In genomic region chr7:97622676-97623075, GRCm38 (mm10) we compare ENCODE assay signal across 22 mouse cellular contexts. TPM values are rescaled to one million over a fixed set of nuclear protein-coding genes. Genes with fewer than 3 reads are reported as not detected.
A peak's percentile ranks its signal among the peaks of the same experiment; 100 is the strongest.
DNase-seq lines count a peak whose midpoint lies in the region; ATAC-seq and TF ChIP-seq lines count a peak whose summit lies in the region.
"Had no signal": no experiment of that assay in that cellular context is flagged by ENCODE, and none has a peak within 500 bp of the region (broad histone marks: within the 10 kb centered on the region; RNA-seq: fewer than 3 reads in every experiment).

No protein-coding gene starts in this region.

- H3K4me1 ChIP-seq in kidney, adult 2 months (ENCODE audit: control insufficient read depth, insufficient read depth, low read length): peaks cover 36% of the 10 kb centered on the region
- H3K4me1 ChIP-seq in kidney, embryonic 16.5 days (ENCODE audit: insufficient read depth, low read length): no peaks in the 10 kb centered on the region
- H3K4me1 ChIP-seq in kidney, embryonic 15.5 days: 0 out of 2 replicates have a peak, but pooled peaks cover 3% of the 10 kb centered on the region
- peaks cover 18% of the 10 kb centered on the region for H3K4me1 ChIP-seq in liver, adult 2 months (ENCODE audit: control insufficient read depth, insufficient read depth, low read length)
- H3K4me1 ChIP-seq in liver, embryonic 12.5 days: no peaks in the 10 kb centered on the region

- no peak overlapping the region for H3K27ac ChIP-seq in kidney, adult 2 months (ENCODE audit: insufficient read depth, low read depth, low read length)
- H3K27ac ChIP-seq in kidney, embryonic 16.5 days (ENCODE audit: low read length): no peak overlapping the region
- H3K27ac ChIP-seq in kidney, embryonic 15.5 days: no peak overlapping the region
- H3K27ac ChIP-seq in liver, adult 2 months (replicated peaks; ENCODE audit: insufficient read depth, low read depth, low read length): no peak overlapping the region
- H3K27ac ChIP-seq in liver, embryonic 12.5 days: no peak overlapping the region

- H3K36me3 ChIP-seq in kidney, adult 2 months (ENCODE audit: control insufficient read depth, insufficient read depth, low read length): no peaks in the 10 kb centered on the region
- 0 out of 2 replicates have a peak, but pooled peaks cover 5% of the 10 kb centered on the region for H3K36me3 ChIP-seq in kidney, embryonic 16.5 days (ENCODE audit: insufficient read depth, low read length)
- H3K36me3 ChIP-seq in kidney, embryonic 15.5 days: peaks cover 14% of the 10 kb centered on the region
- peaks cover 4% of the 10 kb centered on the region for H3K36me3 ChIP-seq in liver, adult 2 months (ENCODE audit: control insufficient read depth, insufficient read depth, low read length)
- H3K36me3 ChIP-seq in liver, embryonic 12.5 days: peaks cover 13% of the 10 kb centered on the region

- no peak for TF ChIP-seq CTCF in kidney, adult 2 months (conservative IDR thresholded peaks at IDR 0.05; ENCODE audit: insufficient read depth, insufficient read length, low read depth, low read length)
- no peak for TF ChIP-seq CTCF in liver, adult 2 months (IDR thresholded peaks at IDR 0.05; ENCODE audit: low read depth, low read length)

- no peak overlapping the region for H3K9ac ChIP-seq in kidney, embryonic 16.5 days (replicated peaks; ENCODE audit: low read length)
- no peak overlapping the region for H3K9ac ChIP-seq in kidney, embryonic 15.5 days
- no peak overlapping the region for H3K9ac ChIP-seq in liver, adult 2 months (ENCODE audit: low read depth, low read length)
- H3K9ac ChIP-seq in liver, embryonic 12.5 days: no peak overlapping the region

- DNase-seq in kidney, adult 2 months: peak; percentile 77
- peak; percentile 73 for DNase-seq in kidney, adult 9 months
- DNase-seq in kidney, postnatal 25 days: no peak
- peak; percentile 27 for DNase-seq in kidney, postnatal 14 days
- DNase-seq in liver, adult 2 months (ENCODE audit: extremely low read depth, low read depth, low spot score): peak; percentile 93
- DNase-seq: adrenal gland, adult 2 months; adrenal gland, adult 8-10 months; adrenal gland, postnatal 10 days; adrenal gland, postnatal 14 days; adrenal gland, postnatal 25 days; adrenal gland, postnatal 36 days; B cell, adult 2 months; cerebellum, adult 11 months; cerebellum, adult 11-12 months had no signal

- H3K9me3 ChIP-seq in kidney, embryonic 16.5 days (ENCODE audit: low read length): no peaks in the 10 kb centered on the region
- H3K9me3 ChIP-seq in kidney, embryonic 15.5 days (replicated peaks): no peaks in the 10 kb centered on the region
- no peaks in the 10 kb centered on the region for H3K9me3 ChIP-seq in liver, embryonic 12.5 days (replicated peaks)
- H3K9me3 ChIP-seq: G1E had no signal

- H3K79me2 ChIP-seq in liver, adult 2 months (ENCODE audit: control insufficient read depth, insufficient read depth, low read length): peaks cover 24% of the 10 kb centered on the region

- WGBS in kidney, adult 2 months: 42% methylated on average over 1 of the region's 1 CpGs
- WGBS in kidney, embryonic 16.5 days: 66% methylated on average over 1 of the region's 1 CpGs
- WGBS in kidney, embryonic 15.5 days: 81% methylated on average over 1 of the region's 1 CpGs
- WGBS in liver, adult 2 months: 33% methylated on average over 1 of the region's 1 CpGs
- WGBS in liver, embryonic 12.5 days (ENCODE audit: insufficient replicate concordance): 78% methylated on average over 1 of the region's 1 CpGs

- H3K4me3 ChIP-seq in kidney, adult 2 months (ENCODE audit: insufficient read depth, low read depth, low read length): no peak overlapping the region
- no peak overlapping the region for H3K4me3 ChIP-seq in kidney, embryonic 16.5 days (ENCODE audit: low read length)
- no peak overlapping the region for H3K4me3 ChIP-seq in kidney, embryonic 15.5 days (replicated peaks)
- H3K4me3 ChIP-seq in liver, adult 2 months (ENCODE audit: insufficient read depth, low read depth, low read length): no peak overlapping the region
- H3K4me3 ChIP-seq in liver, embryonic 12.5 days: no peak overlapping the region

- TF ChIP-seq POLR2A in kidney, adult 2 months (IDR thresholded peaks at IDR 0.05; ENCODE audit: low read depth, low read length): no peak
- no peak for TF ChIP-seq POLR2A in liver, adult 2 months (IDR thresholded peaks at IDR 0.05; ENCODE audit: extremely low read depth, insufficient read depth, low read length)

- H3K4me2 ChIP-seq in kidney, embryonic 16.5 days (replicated peaks; ENCODE audit: low read depth, low read length): no peak overlapping the region
- no peak overlapping the region for H3K4me2 ChIP-seq in kidney, embryonic 15.5 days
- H3K4me2 ChIP-seq in liver, embryonic 12.5 days: no peak overlapping the region

- no peaks in the 10 kb centered on the region for H3K27me3 ChIP-seq in kidney, adult 2 months (replicated peaks; ENCODE audit: control insufficient read depth, insufficient read depth, low read length)
- H3K27me3 ChIP-seq in kidney, embryonic 16.5 days (ENCODE audit: insufficient read depth, low read length): no peaks in the 10 kb centered on the region
- no peaks in the 10 kb centered on the region for H3K27me3 ChIP-seq in kidney, embryonic 15.5 days
- H3K27me3 ChIP-seq in liver, adult 2 months (ENCODE audit: control insufficient read depth, insufficient read depth, low read length): no peaks in the 10 kb centered on the region
- H3K27me3 ChIP-seq in liver, embryonic 12.5 days (replicated peaks): no peaks in the 10 kb centered on the region
- H3K27me3 ChIP-seq: CH12.LX, Patski had no signal

- no peak for ATAC-seq in kidney, embryonic 16.5 days (ENCODE audit: low FRiP score, low TSS enrichment)
- ATAC-seq in kidney, embryonic 15.5 days (replicated peaks; ENCODE audit: low FRiP score): no peak
- no peak for ATAC-seq in liver, embryonic 12.5 days
- ATAC-seq: activated CD4-positive, CD25-positive, alpha-beta regulatory T cell, adult 4 months; CD4-positive, CD25-positive, alpha-beta regulatory T cell, adult 4 months; Patski had no signal

RNA-seq across cellular contexts. Expression of gene Rsf1, which starts 43.0 kb away (rescaled TPM):
- polyA plus RNA-seq in kidney, adult 2 months (2012; rRNA removed): 2.2 and 3.3 TPM in 2 replicates
- 18.8 and 20.9 TPM in 2 replicates for polyA plus RNA-seq in kidney, embryonic 16.5 days (2015; fragmentation: Nextera tagmentation; extraction: Ambion mirVana)
- polyA plus RNA-seq in kidney, embryonic 15.5 days (2015; fragmentation: Nextera tagmentation; extraction: Ambion mirVana): 23.8 and 27.8 TPM in 2 replicates
- 7.4 and 8.0 TPM in 2 replicates for total RNA-seq in liver, adult 2 months (2014; rRNA removed)
- 0.93 and 1.2 TPM in 2 replicates for polyA plus RNA-seq in liver, adult 2 months (2012; rRNA removed)
- polyA plus RNA-seq in liver, embryonic 12.5 days (2016; fragmentation: Nextera tagmentation; extraction: Ambion mirVana): 8.1 and 10.7 TPM in 2 replicates

RNA-seq across cellular contexts. Expression of gene Aamdc, which starts 43.4 kb away (rescaled TPM):
- 70.0 and 93.0 TPM in 2 replicates for polyA plus RNA-seq in kidney, adult 2 months (2012; rRNA removed)
- polyA plus RNA-seq in kidney, embryonic 16.5 days (2015; fragmentation: Nextera tagmentation; extraction: Ambion mirVana): 57.5 and 58.5 TPM in 2 replicates
- polyA plus RNA-seq in kidney, embryonic 15.5 days (2015; fragmentation: Nextera tagmentation; extraction: Ambion mirVana): 45.9 and 51.7 TPM in 2 replicates
- 33.7 and 45.0 TPM in 2 replicates for total RNA-seq in liver, adult 2 months (2014; rRNA removed)
- 23.9 and 24.9 TPM in 2 replicates for polyA plus RNA-seq in liver, adult 2 months (2012; rRNA removed)
- 17.4 and 17.6 TPM in 2 replicates for polyA plus RNA-seq in liver, embryonic 12.5 days (2016; fragmentation: Nextera tagmentation; extraction: Ambion mirVana)

Comparison
In these comparisons a context has a peak if more than half of its experiments do, and no peak if none do; other contexts are left out.
1. DNase-seq: peak in kidney, adult 2 months (single experiment), kidney, adult 9 months (single experiment), kidney, postnatal 14 days (single experiment) and liver, adult 2 months (single experiment); none in kidney, postnatal 25 days (0 of 2).